Mouse (Mus musculus): ENCODE results near the gene Kcna5. TPM values are rescaled to one million over a fixed set of nuclear protein-coding genes. Genes with fewer than 3 reads are reported as not detected.

Kcna5 gene
- total RNA-seq, 2 experiments from 2014 or later, result 18.3 to 22.4 TPM

Other genes with a start within 250 kb of the Kcna5 start
- 1 to 10 TPM; 2.3 to 2.5 TPM for gene Kcna1, start 111.0 kb upstream of the Kcna5 start, total RNA-seq (2021)
- 1 to 10 TPM in 1 of 2 experiments, under 1 TPM in 1; 0.69 to 1.1 TPM for gene Kcna6, start 205.3 kb upstream of the Kcna5 start, total RNA-seq (2021)

Measured in heart, adult 18-20 months (tissue).